Mouse (Mus musculus) MEL (cell line): ENCODE data around the gene Krt7.

Source experiments
- CHD1 ChIP-seq: IDR thresholded peaks from 2 replicates; pipeline ENCODE4 v1.6.1; 2012; ENCODE audit warnings: low read depth, mild to moderate bottlenecking, inconsistent platforms, low read length, improper control_type of control experiment
- CTCF ChIP-seq, 3 experiments: IDR thresholded peaks in 2 of 3; conservative IDR thresholded peaks in 1 of 3; 2 replicates each; pipeline ENCODE4 v1.5.1; 2011 to 2012; ENCODE audit warnings: low read length in 3 of 3, low read depth in 2 of 3, mild to moderate bottlenecking in 2 of 3, improper control_type of control experiment in 1 of 3, inconsistent platforms in 1 of 3, mixed read lengths in 1 of 3, moderate library complexity in 1 of 3; ENCODE audit not compliant: control insufficient read depth in 1 of 3, insufficient read depth in 1 of 3, poor library complexity in 1 of 3, severe bottlenecking in 1 of 3
- HCFC1 ChIP-seq: IDR thresholded peaks from 2 replicates; pipeline ENCODE4 v1.6.1; 2012; ENCODE audit warnings: low read depth, mild to moderate bottlenecking, inconsistent platforms, low read length, improper control_type of control experiment, moderate library complexity
- KAT2A ChIP-seq: conservative IDR thresholded peaks from 2 replicates; pipeline ENCODE4 v1.6.1; 2012; ENCODE audit warnings: low read depth, low read length, improper control_type of control experiment, inconsistent platforms
- MXI1 ChIP-seq: IDR thresholded peaks from 2 replicates; pipeline ENCODE4 v1.6.1; 2011; ENCODE audit warnings: mild to moderate bottlenecking, low read depth, low read length, improper control_type of control experiment
- MYC ChIP-seq: IDR thresholded peaks from 2 replicates; pipeline ENCODE4 v1.6.1; 2011; ENCODE audit warnings: low read depth, mild to moderate bottlenecking, low read length, improper control_type of control experiment, moderate library complexity
- POLR2A ChIP-seq, 2 experiments: IDR thresholded peaks; 2 replicates each; pipeline ENCODE4 v1.6.1; 2011 to 2012; ENCODE audit warnings: low read length in 2 of 2, mild to moderate bottlenecking in 2 of 2, control low read depth in 1 of 2, improper control_type of control experiment in 1 of 2, low read depth in 1 of 2, moderate library complexity in 1 of 2; ENCODE audit not compliant: control insufficient read depth in 1 of 2, insufficient read depth in 1 of 2, poor library complexity in 1 of 2
- POLR2AphosphoS2 ChIP-seq: IDR thresholded peaks from 2 replicates; pipeline ENCODE4 v1.6.1; 2011; ENCODE audit warnings: low read length, improper control_type of control experiment
- SIN3A ChIP-seq: IDR thresholded peaks from 2 replicates; pipeline ENCODE4 v1.6.1; 2012; ENCODE audit warnings: low read length, improper control_type of control experiment, inconsistent platforms
- TCF12 ChIP-seq: IDR thresholded peaks from 2 replicates; pipeline ENCODE4 v1.6.1; 2014; ENCODE audit warnings: low read depth, mild to moderate bottlenecking, inconsistent platforms, low read length, improper control_type of control experiment, moderate library complexity
- ZNF384 ChIP-seq: IDR thresholded peaks from 2 replicates; pipeline ENCODE4 v1.6.1; 2012; ENCODE audit warnings: low read depth, mild to moderate bottlenecking, inconsistent platforms, low read length, improper control_type of control experiment

- TF ChIP-seq CTCF (IDR thresholded peaks at IDR 0.05 in 2 of 3, conservative IDR thresholded peaks at IDR 0.05 in 1 of 3; ENCODE audit: control insufficient read depth in 1 of 3, insufficient read depth in 1 of 3, low read depth in 2 of 3, low read length in 3 of 3, poor library complexity in 1 of 3, severe bottlenecking in 1 of 3) (no peak), ZNF384 (no peak), CHD1 (no peak), KAT2A (no peak), POLR2A (IDR thresholded peaks at IDR 0.05; ENCODE audit: control insufficient read depth in 1 of 2, insufficient read depth in 1 of 2, low read depth in 1 of 2, low read length in 2 of 2, poor library complexity in 1 of 2) (no peak), TCF12 (no peak), SIN3A (no peak), HCFC1 (no peak), POLR2AphosphoS2 (no peak), MXI1 (no peak), MYC (no peak)
Observed at GRCm38 (mm10) chr15:101479007-101479665, 68.3 kb downstream of the Krt7 start.
